Mouse (Mus musculus) layer of hippocampus, adult 9-10 months (tissue): ENCODE measurements around the gene Ubtf.

ENCODE experiments used
- DNase-seq: peaks from one replicate; pipeline ENCODE4 v3.0.0; 2022; ENCODE audit warnings: low spot score

The Ubtf gene

DNA sequence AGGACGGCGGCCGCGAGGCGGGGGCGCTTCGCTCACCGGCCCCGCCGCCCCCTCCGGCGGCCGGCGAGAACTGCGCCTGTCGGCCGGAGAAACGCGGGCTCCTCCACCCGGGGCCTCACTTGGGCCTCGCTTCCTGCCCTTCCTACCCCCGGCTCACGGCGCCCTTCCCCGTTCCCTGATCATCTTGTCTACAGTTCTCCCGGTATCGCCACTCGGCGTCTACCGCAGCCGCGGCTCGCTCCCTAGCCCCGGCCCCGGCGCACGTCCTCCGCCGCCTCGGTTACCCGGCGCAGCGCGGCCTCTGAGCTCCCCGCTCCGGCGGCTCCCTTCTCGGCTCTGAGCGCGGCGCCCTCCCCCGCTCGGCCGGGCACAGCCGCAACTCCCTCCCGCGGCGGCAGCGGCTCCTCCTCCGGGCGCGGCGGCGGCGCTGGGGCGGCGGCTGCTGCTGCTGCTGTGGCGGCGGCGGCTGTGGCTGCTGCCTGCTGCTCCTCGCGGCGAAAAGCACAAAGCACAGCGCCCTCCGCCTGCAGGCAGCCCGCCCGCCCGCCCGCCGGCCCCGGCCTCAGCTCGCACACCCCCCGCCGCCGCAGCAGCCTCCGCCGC lies 2.1 kb downstream of the Ubtf start:
- no peak for DNase-seq

DNA sequence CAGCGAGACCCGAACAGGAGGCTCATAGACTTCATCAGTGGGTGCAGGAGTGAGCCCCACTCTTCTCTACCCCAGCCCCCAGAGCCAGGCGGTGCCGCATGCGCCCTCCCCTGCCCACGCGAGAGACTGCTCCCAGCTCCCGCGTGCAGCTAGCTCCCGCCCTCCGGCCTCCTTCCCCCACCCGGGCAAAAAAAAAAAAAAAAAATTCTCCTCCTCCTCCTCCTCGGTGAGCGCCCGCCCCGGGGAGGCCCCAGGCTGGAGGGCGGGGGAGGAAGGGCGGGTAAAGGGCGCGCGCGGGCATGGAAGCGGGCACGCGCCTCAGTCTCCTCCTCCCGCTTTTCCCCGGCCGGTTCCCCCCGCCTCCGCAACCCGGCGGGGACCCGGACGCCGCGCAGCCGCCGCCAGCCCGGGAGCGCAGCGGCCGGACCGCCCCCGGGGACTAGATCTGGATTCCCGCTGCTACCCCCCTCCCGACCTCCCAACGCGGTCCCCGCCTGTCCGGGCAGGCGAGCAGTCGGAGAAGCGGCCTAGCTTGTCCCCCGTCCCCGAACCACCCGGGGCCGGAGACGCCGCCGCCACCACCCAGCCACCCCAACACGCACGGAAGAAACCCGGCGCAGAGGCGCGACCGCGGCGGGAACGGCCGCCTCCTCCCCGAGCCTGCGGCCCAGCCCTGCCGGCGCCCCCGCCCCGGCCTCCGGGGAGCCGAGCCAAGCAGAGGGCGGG lies 2.8 kb downstream of the Ubtf start:
- DNase-seq = no peak

DNA sequence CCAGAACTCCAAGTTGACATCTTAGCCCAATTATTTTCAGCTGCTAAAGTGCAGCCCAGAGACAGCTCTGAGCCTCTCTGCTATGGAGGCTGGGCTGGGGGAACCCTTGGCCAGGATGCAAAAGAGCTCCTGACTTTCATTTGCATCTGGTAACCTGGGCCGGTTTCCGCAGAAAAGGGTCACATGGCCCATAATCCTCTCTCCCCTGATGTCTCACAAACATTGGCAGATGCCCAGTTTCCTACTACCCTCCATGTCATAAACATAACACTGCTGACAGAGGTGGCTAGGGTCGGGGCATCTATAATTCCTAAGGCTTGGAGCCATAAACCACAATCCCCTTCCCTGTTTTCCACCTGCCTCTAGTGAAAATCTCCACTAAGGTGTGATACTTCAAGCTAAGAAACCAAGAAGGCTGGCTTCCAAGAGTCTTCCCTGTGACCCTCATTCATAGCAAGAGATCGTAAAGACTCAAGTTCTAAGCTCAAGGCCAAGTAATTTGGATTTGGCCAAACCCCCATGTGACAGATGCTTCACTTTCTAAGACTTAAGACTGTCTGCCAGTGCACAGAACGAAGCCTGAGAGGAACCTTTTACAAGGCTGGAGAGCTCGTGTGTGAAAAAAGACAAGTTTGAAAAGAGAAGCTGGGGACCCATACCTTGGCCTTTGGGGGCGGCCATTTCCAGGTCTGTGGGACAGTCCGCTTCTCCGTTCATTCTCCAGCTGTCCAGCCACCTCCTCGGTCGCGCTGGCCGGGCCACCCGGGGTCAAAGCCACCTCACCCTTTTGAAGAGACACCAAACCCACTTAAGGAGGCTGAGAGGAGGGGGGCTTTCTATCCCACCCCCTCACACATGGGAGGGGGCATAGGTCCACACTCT lies 3.6 kb downstream of the Ubtf start:
- DNase-seq = no peak

DNA sequence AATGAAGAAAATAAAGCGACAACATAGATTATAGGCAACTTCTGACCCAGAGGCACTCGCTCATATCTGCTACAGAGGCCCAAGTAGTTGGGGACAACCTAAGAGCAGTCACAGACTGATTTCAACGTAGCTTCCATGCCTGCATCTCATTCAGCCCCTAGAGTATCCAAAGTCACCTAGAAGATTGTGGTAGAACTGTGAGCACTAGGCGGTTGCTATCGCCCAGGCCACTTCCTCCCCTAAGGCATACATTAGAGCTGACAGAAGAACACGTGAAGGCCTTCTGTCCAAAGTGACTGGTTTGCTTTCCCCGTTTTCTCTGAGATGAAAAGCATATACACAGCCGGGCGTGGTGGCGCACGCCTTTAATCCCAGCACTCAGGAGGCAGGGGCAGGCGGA lies 5.2 kb downstream of the Ubtf start:
- DNase-seq = no peak

DNA sequence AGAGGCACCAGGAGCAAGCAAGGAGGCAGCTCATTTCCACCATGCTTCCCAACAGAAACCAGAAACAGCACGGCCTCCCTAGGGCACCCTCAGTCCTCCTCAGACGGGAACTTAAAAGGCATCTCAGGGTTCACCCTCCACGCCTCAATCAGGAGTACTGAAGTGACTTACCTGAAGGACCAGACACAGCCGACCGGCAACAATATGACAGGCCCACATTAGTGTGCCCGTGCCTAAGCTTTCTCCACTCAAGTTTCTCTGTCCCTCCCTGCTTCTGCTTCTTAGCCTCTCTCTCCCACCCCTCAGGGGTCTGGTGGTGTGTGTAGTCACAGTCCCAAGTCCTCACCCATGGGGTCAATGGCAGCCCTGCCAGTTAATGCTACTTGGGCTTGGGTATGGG lies 7.0 kb downstream of the Ubtf start:
- no peak for DNase-seq

DNA sequence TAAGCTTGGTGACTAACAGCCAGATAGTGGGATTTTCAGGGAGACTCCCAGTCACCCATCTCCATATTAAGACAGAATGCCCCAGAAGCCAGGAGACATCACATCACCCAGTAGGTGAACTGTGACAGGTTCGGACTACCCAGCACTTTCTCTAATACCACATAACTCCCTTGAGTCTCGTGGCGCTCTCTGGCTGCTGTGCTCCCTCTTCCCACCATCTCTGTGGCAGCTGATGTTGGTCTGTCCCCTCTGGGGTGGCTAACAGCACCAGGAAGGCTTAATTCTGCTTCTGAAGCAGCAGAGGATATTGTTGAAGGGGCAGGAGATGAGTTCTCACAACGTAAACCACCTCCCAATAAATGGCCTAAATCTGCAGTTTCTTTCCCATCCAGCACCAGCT lies 7.6 kb downstream of the Ubtf start:
- no peak for DNase-seq

DNA sequence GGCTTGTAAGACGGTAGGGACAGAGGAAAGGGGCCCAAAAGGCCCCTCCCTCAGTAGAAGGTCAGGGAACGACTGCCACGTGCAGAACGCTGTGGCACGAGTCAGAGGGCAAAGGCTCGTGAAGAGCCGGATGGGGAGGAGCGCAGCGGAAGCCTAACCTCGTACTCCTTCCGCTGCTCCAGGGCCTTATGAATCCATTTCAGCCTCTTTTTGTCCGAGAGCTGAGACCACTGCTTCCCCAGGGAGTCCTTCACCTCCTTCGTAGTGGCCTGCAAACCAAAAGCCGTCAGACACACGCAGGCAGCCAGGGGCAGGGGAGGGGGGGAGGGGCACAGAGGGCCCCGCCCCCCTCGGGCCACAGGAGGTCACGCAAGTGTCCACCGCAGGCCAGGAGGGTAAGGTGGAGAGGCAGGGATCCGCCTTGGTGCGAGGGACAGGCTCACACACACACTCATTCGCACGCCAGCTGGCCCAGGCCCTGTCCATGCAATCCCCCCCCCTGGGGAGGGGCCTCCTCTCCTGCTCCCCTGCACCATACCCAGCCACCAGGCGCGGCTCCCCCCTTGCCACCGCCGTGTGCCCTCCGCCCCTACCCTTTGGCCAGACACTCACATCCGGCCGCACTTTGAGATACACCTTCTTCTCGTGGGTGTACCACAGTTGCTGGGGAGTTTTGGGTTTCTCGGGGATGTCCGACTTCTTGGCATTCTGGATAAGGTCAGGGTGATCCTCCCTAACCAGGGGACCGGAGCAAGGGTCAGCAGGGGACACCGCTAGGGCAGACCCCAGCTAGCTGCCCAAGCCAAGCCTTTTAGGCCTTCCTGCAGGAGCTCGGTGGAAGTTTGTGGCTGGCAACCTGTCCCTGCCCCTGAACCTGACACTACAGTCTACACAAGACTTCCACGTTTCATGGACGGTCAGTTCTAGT lies 8.5 kb downstream of the Ubtf start:
- no peak for DNase-seq

DNA sequence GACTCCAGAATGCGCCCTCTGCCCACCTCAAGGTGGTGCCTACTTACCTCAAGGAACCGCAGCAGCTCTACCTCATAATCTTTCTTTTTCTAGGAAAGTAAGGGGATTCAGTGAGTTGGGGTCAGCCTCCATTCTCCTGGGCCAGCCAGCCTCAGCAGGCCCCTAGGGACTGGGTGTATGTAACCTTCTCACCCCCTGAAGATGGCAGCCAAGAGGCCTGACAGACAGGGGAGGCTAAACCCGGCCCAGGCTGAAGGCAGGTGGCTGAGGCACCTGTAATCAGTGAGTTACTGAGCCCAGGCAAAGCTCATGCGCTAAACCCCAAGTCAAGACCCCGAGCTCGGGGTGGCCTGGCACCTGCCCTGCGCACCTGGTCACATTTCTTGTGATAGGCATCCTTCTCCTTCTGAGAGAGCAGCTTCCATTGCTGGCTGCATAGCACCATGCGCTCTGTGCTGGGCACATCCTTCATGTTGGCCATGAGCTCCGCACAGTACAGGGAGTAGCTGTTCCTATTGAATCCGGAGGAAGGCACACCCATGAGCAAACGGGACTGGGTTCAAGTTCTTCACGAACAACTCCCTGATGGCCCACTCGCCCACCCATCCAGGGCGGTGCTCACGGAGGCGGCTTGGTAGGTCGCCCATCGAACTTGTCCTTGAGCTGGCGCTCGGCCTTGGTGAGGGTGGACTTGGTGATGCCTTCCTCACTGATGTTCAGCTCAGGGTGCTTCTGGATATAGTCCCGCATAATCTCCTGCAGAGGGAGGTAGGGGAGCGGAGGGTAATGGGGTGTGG lies 9.5 kb downstream of the Ubtf start:
- no peak for DNase-seq

DNA sequence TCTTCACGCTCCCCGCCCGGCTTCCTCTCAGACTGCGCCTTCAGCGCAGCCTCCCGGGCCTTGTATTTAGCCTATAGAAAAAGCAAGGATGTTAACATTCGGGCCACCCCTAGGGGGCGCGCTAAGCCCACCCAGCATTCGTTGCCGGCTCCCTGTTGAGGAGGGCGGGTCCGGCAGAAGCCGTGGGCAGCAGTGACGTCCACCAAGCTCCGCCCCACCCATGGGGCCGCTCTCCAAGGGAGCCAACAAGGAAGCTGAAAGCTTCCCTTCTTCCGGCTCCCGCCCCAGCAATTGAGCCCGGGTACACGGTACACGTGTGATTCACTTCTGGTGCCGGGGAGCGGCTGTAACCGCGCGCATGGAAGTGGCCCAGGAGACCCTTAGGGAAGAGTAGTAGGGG lies 10.6 kb downstream of the Ubtf start:
- DNase-seq = peak; percentile 94

DNA sequence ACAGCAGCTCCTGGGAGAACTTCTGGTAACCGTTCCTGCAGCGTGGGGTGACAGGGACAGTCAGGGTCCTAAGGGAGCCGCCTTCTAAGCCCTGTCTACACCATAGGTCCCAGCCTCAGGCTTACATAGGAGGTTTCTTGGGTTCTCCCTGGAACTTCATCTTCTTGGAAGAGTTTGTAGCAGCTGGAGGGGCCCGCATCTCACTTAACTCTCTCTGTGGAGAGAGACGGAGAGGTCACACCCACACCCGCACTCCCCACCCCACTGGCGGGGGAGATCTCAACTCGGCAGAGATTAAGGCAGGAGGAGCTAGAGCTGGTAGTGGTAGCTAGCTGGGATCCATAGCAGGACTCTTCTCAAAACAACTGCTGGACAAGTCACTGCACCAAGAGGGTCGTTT lies 11.4 kb downstream of the Ubtf start:
- DNase-seq = no peak

DNA sequence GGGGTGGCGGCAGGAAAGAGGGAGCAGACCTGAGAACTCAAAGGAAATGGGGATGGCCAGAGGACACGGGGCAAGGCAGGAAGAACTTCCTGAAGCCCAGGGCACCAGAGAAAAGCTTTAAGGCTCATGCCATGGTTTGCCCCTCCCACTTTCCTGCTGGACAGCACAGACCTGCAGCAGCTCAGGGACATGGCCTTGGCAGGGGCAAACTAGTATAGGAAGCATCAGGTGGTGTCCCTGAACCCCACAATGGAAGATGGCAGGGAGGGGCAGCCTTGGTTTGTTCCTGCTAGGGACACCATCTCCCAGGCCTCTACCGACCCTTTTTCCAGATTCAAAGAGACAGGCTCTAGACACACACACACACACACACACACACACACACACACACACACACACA lies 14.2 kb downstream of the Ubtf start:
- DNase-seq = no peak

DNA sequence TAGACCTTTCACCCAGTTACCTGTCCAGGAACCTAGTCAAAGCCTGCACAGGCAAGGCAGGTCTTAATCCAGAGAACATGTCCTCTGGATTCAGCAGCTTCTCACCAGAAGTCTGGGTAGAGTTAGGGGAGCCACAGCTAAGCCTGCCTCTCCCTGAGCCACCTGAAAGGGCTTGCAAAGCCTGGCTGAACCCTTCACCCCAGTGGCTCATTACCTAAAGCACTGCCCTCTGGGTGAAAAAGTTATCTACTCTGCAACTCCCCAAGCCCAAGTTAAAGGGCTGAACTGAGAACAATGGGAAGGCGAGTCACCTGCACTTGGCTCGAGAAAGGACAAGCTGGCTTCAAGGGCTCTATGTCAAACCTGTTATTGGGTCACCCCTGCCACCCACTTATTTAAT lies 15.4 kb downstream of the Ubtf start:
- no peak for DNase-seq

DNA sequence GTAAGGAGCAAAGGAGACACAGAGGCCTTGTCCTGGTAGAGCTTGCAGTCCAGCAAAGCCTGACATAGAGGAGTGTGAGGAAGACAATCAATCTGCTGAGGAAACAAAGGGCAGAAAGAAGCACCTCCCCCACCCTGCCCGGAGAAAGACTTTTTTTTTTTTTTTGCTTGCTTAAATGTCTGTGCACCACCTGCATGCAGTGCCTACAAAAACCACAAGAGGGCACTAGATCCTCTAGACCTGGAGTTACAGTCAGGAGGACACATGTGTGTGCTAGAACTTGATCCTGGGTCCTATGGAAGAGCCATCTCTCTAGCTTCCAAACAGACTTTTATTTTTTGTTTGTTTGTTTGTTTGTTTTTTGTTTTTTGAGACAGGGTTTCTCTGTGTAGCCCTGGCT lies 19.7 kb downstream of the Ubtf start:
- no peak for DNase-seq

DNA sequence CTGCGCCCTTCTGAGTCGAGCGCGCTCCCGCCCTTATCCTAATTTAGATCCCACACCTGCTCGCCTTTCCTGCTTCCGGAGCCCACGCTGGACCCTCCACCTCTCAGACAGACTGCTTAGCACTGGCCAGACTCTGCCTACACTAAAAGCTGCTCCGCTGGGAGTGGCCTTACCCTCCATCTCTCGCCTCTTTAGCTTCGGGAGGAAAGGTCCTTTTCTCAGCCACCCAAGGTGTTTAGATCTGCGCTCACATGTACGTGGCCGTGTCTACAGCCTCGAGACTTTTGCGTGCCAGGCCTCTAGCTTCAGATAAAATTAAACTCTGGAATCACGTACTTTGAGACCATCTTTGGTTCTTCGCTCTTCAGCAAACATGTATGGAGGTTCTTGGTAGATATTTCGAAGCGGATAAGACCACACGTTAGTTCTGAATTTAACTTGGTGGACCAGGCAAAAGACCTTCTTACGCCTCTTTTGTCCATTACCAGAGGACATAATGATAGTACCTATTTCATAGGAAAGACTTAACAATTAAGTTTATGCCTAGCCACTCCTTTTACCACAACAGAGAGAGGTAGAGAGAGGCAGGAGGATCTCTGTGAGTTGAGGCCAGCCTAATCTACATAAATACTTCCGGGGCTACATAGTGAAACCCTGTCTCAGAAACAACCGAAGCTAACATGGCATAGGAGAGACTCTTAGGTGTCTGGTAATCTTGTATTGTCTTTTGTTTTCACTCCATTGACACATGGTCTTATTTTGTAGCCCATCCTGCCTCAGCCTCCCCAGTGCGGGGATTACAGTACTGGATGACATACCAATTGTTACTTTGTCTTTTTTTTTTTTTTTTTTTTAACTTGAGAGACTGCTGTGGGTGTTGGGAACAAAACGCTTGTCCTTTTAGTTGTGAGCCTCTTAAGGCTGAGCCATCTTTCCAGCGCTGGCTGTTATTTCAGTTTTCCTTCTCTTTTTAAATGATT lies 21.7 kb downstream of the Ubtf start:
- no peak for DNase-seq

DNA sequence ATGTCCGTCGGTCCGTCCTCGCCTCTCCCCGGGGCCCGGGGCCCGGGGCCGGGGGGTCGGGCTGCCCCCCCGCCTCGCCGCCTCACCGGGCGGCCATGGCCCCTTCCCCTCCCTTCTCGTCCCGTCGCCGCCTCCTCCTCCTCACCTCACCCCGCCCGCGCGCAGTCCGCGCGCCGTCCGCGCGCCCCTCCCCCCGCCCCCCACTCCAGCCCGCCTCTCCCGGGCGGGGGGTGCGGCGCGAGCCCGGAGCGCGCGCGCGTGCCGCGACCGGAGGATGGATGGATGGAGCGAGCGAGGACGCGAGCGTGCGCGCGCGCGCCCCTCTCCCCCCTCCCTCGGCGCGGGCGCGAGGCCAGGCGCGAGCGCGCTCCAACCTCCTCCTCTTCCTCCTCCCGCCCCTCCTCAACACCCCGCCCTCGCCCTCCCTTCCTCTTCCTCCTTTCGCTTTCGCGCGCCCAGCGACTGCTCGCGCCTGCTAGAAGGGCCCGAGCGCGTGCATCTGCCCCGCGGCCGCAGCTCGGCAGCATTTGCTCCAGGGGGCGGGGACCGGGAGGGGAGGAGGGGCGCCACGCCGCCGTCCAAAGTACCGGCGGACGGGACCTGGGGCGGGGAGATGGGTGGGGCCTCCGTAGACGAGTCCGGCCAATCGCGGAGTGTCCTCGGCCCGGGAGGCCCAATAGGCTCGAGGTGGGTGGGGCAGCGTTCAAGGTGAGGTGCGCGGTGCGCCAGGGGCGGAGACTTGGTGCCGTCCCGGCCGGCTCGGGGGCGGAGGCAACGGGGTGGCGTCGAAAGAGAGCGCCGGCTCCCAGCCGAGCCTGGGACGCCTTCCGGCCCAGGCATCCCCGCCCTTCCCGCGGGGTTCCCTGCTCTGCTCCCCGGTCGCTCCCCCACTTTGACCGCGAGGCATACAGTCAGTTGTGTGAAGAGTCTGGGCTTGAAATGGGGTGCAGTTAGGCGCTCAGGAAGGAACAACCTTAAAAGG lies 22.8 kb downstream of the Ubtf start, which contains the start of gene Atxn7l3:
Gene Atxn7l3, minus strand, starts transcription at position 141 of the 982 bp plus-strand sequence.
- peak; percentile 94 for DNase-seq

DNA sequence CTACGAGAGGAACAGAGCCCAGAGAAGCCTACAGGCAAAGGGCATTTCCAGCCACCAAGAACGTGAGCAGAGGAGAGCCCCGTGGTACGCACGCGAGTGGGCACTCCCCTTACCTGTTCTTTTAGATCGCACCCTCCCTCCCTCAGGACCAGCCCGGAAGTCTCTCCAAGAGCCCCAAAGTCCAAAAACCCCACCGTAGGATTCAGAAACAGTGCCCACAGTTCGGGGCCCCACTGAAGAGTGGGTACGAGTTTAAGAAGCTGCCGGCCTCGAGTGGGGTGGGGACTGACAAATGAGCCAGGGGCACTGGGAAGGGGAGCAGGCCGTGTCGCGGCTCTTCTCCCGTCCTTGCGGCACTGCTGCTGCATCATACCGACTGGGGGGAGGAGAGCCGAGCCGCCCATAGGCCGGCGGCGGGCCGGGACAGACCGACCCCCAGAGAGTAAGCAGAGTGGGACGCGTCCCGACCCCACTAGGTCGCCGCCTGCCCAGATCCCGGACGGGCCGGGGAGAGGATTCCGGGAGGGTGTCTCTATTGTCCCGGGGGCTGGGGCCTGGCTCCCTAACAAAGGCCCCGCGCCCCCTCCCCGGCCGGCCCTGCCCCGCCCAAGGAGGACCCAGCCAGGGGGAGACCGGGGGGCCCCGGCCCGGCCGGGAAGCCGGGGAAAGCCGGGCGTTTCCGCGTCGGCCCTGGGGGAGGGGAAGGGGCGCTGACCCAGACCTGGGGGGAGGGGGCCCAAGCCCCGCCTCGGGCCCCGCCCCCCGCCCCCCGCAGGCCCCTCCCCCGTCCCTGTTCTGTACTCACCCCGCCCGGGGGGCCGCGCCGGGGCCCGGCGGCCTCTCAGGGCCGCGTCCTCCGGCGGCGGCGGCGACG lies 23.7 kb downstream of the Ubtf start:
- DNase-seq = no peak

DNA sequence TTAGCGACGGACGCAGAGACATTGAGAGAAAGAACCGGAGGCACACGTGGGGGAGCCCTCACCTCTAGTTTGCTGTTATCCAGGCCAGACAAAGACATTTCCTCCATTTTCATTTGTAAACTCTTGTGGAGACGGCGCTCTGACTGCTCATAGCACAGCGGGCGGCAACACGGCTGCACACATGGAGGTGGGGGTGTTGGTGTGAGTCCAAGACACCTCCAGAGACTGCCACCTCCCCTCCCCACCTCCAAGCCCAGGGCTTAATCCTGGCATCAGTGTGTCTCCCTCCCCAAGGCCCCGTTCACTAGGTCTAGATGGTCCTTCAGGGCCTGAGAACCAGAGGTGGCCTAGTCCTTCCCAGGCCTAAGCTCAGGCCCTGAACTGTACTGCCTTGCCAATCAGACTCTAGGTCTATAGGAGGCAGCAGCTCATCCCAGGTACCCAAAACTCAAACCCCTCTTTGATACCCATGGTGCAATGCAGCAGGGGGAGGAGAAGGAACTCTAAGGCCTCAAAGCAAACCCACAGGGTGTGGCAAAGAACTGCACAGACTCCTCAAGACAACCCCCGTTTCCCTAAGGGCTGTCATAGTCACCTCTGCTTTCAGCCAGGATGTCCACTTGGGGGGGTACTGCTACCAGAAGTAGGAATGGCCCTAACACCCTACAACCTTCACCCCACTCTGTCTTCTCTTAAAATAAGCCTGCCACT lies 24.5 kb downstream of the Ubtf start:
- no peak for DNase-seq
